Mouse (Mus musculus) macrophage (primary cell): ENCODE results near the gene Gm10273. TPM values are rescaled to one million over a fixed set of nuclear protein-coding genes. Genes with fewer than 3 reads are reported as not detected.

ENCODE experiments used
- H3K27ac ChIP-seq: fragments of 350-480 bp; formaldehyde crosslinking; 2 replicates; pipeline ENCODE4 v1.9.0; 2021
- H3K36me3 ChIP-seq: fragments of 350-480 bp; formaldehyde crosslinking; 2 replicates; pipeline ENCODE4 v1.9.0; 2021; ENCODE audit errors: inconsistent target
- H3K4me3 ChIP-seq: fragments of 350-480 bp; formaldehyde crosslinking; 2 replicates; pipeline ENCODE4 v1.9.0; 2021; ENCODE audit errors: inconsistent target
- H3K79me2 ChIP-seq: fragments of 350-480 bp; formaldehyde crosslinking; 2 replicates; pipeline ENCODE4 v1.9.0; 2021; ENCODE audit errors: inconsistent target
- WGBS: methylation state at CpG from one replicate; pipeline ENCODE4 v1.1.7; 2026; ENCODE audit warnings: inconsistent platforms; ENCODE audit not compliant: missing documents; 5-methylcytosine and 5-hydroxymethylcytosine counted together
- polyA plus RNA-seq: library from polyadenylated mRNA; stranded (reverse); fragments of 250-400 nt; gene quantifications from 3 replicates; pipeline ENCODE4 v1.2.4, GENCODE M21; 2018; ENCODE audit warnings: inconsistent platforms

The Gm10273 gene
- polyA plus RNA-seq, 1 experiment from 2014 or later, result 7.0 TPM

GRCm38 (mm10) chr10:59425369-59425768 is 29.9 kb downstream of the Gm10273 start:
- WGBS, result 63% methylated on average over 7 of the region's 7 CpGs
- no peak overlapping the region for H3K4me3 ChIP-seq
- H3K79me2 ChIP-seq, result no peaks in the 10 kb centered on the region
- H3K27ac ChIP-seq, result no peak overlapping the region
- H3K36me3 ChIP-seq, result no peaks in the 10 kb centered on the region

- 100% methylated on average over 4 of the region's 4 CpGs for WGBS
- Histone ChIP-seq H3K4me3 (no peak overlapping the region), H3K79me2 (no peaks in the 10 kb centered on the region), H3K27ac (no peak overlapping the region), H3K36me3 (no peaks in the 10 kb centered on the region)
Observed at GRCm38 (mm10) chr10:59426371-59426770, 30.9 kb downstream of the Gm10273 start.

GRCm38 (mm10) chr10:59429448-59430135 is 34.2 kb downstream of the Gm10273 start:
- H3K4me3 ChIP-seq, result no peak overlapping the region
- WGBS, result 84% methylated on average over 16 of the region's 16 CpGs
- H3K36me3 ChIP-seq, result no peaks in the 10 kb centered on the region
- H3K79me2 ChIP-seq, result no peaks in the 10 kb centered on the region
- H3K27ac ChIP-seq, result no peak overlapping the region

- WGBS, result 0% methylated on average over 6 of the region's 6 CpGs
- Histone ChIP-seq H3K27ac (peak overlapping the region; percentile 64), H3K79me2 (no peaks in the 10 kb centered on the region), H3K36me3 (no peaks in the 10 kb centered on the region), H3K4me3 (no peak overlapping the region; the same call in 1 of the 2 replicates)
Observed at GRCm38 (mm10) chr10:59430701-59431218, 35.3 kb downstream of the Gm10273 start.

GRCm38 (mm10) chr10:59435746-59436145 is 40.3 kb downstream of the Gm10273 start:
- WGBS, result 95% methylated on average over 18 of the region's 18 CpGs
- Histone ChIP-seq H3K4me3 (no peak overlapping the region), H3K36me3 (no peaks in the 10 kb centered on the region), H3K79me2 (no peaks in the 10 kb centered on the region), H3K27ac (no peak overlapping the region)

GRCm38 (mm10) chr10:59438651-59439050 is 43.2 kb downstream of the Gm10273 start:
- H3K4me3 ChIP-seq, result no peak overlapping the region
- no peaks in the 10 kb centered on the region for H3K79me2 ChIP-seq
- 93% methylated on average over 12 of the region's 12 CpGs for WGBS
- no peaks in the 10 kb centered on the region for H3K36me3 ChIP-seq
- no peak overlapping the region for H3K27ac ChIP-seq

- Histone ChIP-seq H3K79me2 (no peaks in the 10 kb centered on the region), H3K4me3 (no peak overlapping the region), H3K36me3 (no peaks in the 10 kb centered on the region), H3K27ac (no peak overlapping the region)
- WGBS, result 67% methylated on average over 5 of the region's 5 CpGs
Observed at GRCm38 (mm10) chr10:59439508-59439931, 44.1 kb downstream of the Gm10273 start.

- Histone ChIP-seq H3K4me3 (no peak overlapping the region), H3K79me2 (no peaks in the 10 kb centered on the region), H3K36me3 (no peaks in the 10 kb centered on the region), H3K27ac (no peak overlapping the region)
- 88% methylated on average over 6 of the region's 6 CpGs for WGBS
Observed at GRCm38 (mm10) chr10:59440177-59440576, 44.7 kb downstream of the Gm10273 start.

GRCm38 (mm10) chr10:59441735-59442134 is 46.3 kb downstream of the Gm10273 start, which contains the start of gene Oit3:
TSS of gene Oit3 (minus strand) at chr10:59441778.
- Histone ChIP-seq H3K4me3 (no peak within 1 kb of the TSS), H3K79me2 (no peaks in the 10 kb centered on the region), H3K27ac (no peak within 1 kb of the TSS), H3K36me3 (no peaks in the 10 kb centered on the region)
- WGBS, result 70% methylated on average over 11 of the region's 11 CpGs

GRCm38 (mm10) chr10:59443212-59443611 is 47.8 kb downstream of the Gm10273 start:
- Histone ChIP-seq H3K27ac (no peak overlapping the region), H3K79me2 (no peaks in the 10 kb centered on the region), H3K4me3 (no peak overlapping the region), H3K36me3 (no peaks in the 10 kb centered on the region)
- 30% methylated on average over 7 of the region's 7 CpGs for WGBS

GRCm38 (mm10) chr10:59444106-59444505 is 48.7 kb downstream of the Gm10273 start:
- H3K36me3 ChIP-seq, result no peaks in the 10 kb centered on the region
- H3K79me2 ChIP-seq, result no peaks in the 10 kb centered on the region
- 26% methylated on average over 3 of the region's 3 CpGs for WGBS
- H3K4me3 ChIP-seq, result no peak overlapping the region
- H3K27ac ChIP-seq, result no peak overlapping the region

GRCm38 (mm10) chr10:59444635-59445034 is 49.2 kb downstream of the Gm10273 start:
- H3K79me2 ChIP-seq, result no peaks in the 10 kb centered on the region
- no peak overlapping the region for H3K27ac ChIP-seq
- no peaks in the 10 kb centered on the region for H3K36me3 ChIP-seq
- no peak overlapping the region for H3K4me3 ChIP-seq
- 64% methylated on average over 8 of the region's 8 CpGs for whole genome bisulfite sequencing

Other genes starting within 250 kb of the Gm10273 start
- gene Sept10, start 173.8 kb upstream of the Gm10273 start, polyA plus RNA-seq, result 5.6 to 10.3 TPM (median 8.2 TPM) in 3 replicates
- gene Sowahc, start 173.7 kb upstream of the Gm10273 start, polyA plus RNA-seq, result 4.8 to 13.0 TPM (median 11.4 TPM) in 3 replicates
- 45.8 to 78.9 TPM (median 65.6 TPM) in 3 replicates for gene P4ha1, start 72.3 kb upstream of the Gm10273 start, polyA plus RNA-seq
- gene Pla2g12b, start 8.0 kb downstream of the Gm10273 start, polyA plus RNA-seq, result not detected in 3 replicates
- 0.91 to 7.3 TPM (median 4.0 TPM) in 3 replicates for gene Oit3, start 46.1 kb downstream of the Gm10273 start, polyA plus RNA-seq
- gene Gm10322, start 220.4 kb downstream of the Gm10273 start, polyA plus RNA-seq, result not detected in 3 replicates
- 5.3 to 18.7 TPM (median 7.3 TPM) in 3 replicates for gene Mcu, start 221.1 kb downstream of the Gm10273 start, polyA plus RNA-seq